Mouse (Mus musculus) frontal cortex, adult (tissue): ENCODE results near the gene Ciao2a.

Source experiments
- ATAC-seq: cut with Nextera tagmentation; 2 replicates; pipeline ENCODE4 v1.9.2; 2017; ENCODE audit warnings: mild to moderate bottlenecking, moderate library complexity, mixed read lengths; ENCODE audit not compliant: low TSS enrichment

The Ciao2a gene

DNA sequence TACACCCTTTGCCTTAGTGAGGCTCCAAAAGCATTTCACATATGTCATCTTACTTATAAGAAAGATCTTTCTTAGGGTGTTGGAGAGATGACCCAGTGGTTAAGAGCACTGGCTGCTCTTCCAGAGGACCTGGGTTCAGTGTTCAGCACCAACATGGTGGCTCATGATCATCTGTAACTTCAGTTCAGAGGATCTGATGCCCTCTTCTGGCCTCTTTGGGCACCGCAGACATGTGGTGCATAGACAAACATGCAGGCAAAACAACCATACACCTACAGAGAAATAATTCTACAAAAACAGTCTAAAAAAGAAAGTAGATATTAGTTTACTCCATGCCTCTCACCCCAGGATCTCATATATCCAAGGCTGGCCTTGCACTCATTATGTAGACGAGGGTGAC is 33.7 kb downstream of the Ciao2a start:
- no peak for ATAC-seq

DNA sequence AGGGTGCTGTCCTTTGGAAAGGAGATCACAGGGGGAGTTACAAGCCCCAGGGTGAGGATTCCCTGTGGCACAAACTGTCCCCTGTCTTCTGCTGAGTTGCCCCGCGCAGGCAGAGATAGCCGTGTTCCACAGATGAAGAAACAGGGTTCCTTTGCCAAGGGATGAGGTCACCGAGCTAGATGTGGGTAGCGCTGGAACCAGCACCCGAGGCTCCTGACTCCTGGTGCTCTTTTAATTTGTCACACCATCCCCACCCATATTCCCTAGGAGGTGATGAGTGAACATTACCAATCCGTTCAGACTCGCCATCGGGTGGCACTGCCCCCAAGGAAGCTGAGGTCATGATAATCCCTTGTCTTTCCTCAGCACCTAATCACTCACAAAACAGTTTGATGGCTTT is 36.6 kb downstream of the Ciao2a start:
- no peak for ATAC-seq

DNA sequence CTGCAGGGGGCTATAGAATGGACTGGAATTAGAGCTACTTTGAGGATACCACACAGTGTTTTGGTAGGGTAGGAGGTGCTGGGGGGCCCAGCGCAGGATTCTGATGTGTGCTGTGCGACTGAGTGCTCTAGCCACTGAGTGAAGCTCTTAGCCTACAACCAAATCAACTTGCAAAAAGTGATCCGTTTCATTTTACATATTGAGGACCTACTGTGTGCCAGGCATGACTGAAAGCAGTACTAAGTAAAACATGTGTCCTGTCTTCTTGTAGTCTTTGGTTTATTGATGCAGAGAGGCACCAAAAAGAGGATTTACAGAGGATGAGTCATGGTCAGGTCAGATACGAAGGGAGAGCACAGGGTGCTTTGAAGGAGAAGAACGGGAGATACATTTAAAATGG is 40.8 kb downstream of the Ciao2a start:
- ATAC-seq = no peak

- ATAC-seq = no peak
Measured at GRCm38 (mm10) chr9:66168233-66168632, 41.8 kb downstream of the Ciao2a start.

DNA sequence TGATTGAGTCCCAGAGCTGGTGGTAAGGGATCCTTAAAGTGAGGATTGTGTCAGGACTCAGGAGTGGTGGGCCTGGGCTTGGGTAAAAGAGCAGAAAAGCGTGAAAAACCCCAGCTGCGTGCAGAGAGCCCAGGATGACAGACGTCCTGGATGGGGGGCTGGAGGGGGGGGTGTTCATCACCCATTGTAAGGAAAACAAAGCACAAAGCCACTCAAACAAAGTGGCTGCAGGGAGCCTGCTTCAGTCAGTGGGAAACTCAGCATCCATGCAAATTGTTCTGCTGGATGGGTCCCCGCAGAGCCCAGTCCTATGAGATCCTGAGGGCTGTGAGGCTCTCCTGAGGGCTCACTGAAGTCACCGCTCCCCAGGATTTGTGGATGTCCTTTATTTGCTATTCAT is 44.1 kb downstream of the Ciao2a start:
- ATAC-seq = peak; percentile 27; the same call in 1 of the 2 replicates

GRCm38 (mm10) chr9:66171275-66171921 is 45.0 kb downstream of the Ciao2a start:
- ATAC-seq = no peak

DNA sequence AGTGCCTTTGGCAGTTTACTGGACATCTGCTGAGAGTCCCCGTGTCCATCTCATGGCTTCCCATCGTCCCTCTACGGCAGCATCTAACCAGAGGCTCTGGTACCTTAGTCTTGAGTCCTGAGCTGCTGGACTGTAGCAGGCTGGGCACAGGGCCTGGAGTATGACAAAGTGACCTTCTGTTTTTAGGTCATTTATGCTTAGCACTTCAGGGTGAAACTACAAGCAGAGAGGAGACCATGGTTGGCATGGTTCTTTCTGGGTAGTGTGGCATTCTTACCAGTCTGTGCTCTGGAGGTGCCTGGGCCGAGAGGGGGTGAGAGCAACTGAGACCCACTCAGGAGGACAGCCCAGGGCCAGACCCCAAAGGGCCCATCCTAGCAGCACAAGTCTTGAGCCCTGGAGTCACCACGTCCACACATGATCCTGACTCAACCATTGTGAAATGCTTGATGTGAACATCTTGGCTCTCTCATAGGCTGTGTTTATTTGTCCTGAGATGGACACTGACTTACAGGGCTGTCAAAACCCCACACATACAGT is 47.0 kb downstream of the Ciao2a start:
- ATAC-seq = no peak

GRCm38 (mm10) chr9:66174985-66175384 is 48.6 kb downstream of the Ciao2a start:
- no peak for ATAC-seq

- ATAC-seq = no peak
Measured at GRCm38 (mm10) chr9:66177975-66178374, 51.6 kb downstream of the Ciao2a start.

DNA sequence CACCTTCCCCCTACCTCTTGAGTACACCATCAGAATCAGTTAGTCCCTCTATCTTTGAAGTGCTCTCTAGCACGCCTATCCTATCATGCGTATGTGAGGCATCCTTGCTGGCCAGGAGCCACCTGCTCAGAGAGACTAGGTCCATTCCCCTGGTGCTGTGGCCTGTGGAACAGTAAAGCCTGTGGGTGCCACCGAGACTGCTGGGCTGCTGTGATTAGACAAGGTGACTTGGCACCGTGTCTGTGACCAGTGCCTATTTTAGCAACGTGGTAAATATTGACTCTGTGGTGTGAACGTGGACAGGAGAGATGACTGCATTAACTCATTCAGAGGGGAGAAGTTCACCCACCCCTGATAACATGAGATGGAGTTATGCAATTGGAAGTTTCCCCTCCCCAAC is 53.4 kb downstream of the Ciao2a start:
- ATAC-seq = no peak

DNA sequence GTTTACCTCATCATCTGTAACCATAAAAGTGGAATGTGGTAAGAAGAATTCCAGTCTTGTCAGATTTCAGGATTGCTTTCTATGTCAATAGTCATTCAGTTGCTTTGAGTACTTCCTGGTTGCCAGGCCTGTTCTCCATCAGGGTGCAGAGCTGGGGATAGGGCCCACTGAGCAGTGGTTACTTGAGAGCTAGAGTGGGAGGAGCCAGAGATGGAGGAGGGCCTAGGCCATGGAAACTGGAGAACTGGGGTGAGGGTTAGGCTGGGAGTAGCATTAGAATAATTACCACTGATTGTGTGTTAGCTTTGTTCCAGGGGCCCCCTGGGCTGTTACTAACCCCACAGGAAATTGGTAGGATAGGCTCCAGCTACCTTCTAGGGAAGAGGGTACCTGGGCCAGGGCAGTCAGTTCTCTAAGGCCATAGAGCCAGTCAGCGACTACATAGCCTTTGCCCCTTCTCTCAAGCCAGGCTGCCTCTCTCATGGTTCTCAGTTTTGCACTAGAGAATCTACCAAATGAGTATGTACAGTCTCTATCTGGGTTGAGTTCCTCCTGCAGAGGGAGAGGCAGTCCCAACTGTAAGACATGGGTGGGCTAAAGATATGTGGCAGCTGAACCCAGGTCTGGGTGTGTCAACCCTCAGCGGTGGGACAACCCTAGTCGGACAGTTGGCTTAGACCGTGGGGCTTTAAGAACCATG is 54.9 kb downstream of the Ciao2a start:
- ATAC-seq = no peak

- ATAC-seq = no peak
Measured at GRCm38 (mm10) chr9:66181826-66182678, 55.6 kb downstream of the Ciao2a start.

- ATAC-seq = no peak
Measured at GRCm38 (mm10) chr9:66182679-66182993, 56.2 kb downstream of the Ciao2a start.

DNA sequence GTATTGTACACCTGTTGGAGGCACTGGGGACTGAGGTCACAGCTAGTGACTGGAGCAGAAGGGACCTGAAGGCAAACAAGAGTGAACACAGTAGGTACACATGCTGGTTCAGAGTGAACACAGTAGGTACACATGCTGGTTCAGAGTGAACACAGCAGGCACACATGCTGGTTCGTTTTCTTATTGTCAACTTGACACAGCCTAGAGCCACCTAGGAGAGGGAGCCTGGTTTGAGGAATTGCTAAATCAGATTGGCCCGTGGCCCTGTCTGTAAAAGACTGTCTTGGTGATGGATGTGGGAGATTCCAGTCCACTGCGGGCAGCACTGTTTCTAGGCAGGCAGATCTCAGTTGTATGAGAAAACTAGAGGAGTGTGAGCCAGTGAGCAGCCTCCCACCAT is 56.6 kb downstream of the Ciao2a start:
- ATAC-seq = no peak

DNA sequence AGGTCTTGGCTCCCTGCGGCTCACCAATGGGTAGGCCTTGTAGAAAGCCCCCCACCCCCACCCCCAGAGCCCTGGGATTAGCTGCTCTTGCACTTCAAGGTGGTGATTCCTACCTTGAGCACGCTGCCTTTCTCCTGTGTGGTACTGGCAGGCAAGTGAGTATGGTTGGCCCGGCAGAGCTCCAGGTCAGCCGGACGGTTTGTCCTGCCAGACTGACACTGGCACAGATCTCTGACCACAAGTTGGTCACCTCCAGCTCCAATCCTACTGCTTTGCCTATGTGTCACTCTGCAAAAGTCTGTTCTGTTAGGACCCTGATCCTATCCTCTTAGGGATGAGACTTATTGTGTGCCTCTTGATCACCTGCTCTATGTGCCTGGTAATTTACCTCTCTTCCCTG is 58.2 kb downstream of the Ciao2a start:
- ATAC-seq = no peak

DNA sequence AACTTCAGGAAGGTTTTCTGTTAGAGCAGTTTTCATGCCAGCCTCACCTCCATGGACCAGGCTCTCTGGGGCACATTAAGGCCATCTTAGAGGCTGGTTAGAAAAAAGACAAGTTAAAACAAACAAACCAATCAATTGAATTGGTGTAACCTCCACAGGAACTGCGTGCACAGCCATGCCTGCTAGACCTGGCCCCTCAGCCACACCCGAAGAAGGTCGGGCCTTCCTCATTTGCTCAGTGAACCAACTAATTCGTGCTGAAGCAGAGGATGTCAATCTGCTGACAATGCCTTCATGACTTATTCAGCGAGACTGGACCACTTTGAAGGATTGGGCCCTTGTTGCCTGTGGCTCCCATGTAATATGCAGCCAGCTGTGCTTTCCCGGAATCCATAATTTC is 60.0 kb downstream of the Ciao2a start:
- ATAC-seq = no peak
